Mouse (Mus musculus) embryo, embryonic 11 days (tissue): ENCODE measurements around the gene Kng2.
"Not testable (repeated sequence)": the region's sequence is repeated elsewhere in the genome, so short reads cannot be mapped to it uniquely, and the experiment has no call there.

Experiments used
- DNase-seq: peaks from one replicate; pipeline ENCODE4 v3.0.0-alpha.2; 2015

The Kng2 gene

GRCm38 (mm10) chr16:23028966-23029600 lies at the start of gene Kng2:
Gene Kng2, minus strand, starts transcription at chr16:23029482.
- DNase-seq: not testable (repeated sequence)

- DNase-seq: not testable (repeated sequence)
Measured at GRCm38 (mm10) chr16:23077516-23077915, 48.2 kb upstream of the Kng2 start.

DNA sequence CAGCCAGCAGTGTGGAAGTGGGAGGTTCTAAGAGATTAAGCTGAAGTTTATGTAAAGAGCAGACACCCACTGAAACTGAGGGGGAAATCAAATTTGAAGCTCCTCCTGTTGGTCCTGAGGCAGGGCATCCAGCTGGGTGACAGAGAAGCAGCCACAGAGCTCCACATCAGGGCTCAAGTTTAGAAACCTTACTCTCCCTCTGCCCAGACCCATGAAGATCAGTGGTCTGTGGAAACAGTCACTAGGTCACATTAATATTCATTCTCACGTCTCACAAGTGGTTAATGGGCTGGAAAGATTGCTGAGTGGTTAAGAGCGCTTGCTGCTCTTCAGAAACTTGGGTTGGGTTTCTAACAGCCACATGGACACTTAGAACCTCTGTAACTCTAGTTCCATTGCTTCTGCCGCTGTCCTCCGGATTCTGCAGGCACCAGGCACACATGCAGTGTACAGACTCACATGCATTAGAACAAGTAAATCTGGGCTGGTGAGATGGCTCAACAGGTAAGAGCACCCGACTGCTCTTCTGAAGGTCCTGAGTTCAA lies 31.6 kb upstream of the Kng2 start:
- not testable (repeated sequence) for DNase-seq

GRCm38 (mm10) chr16:23059630-23060029 lies 30.3 kb upstream of the Kng2 start:
- DNase-seq: not testable (repeated sequence)

GRCm38 (mm10) chr16:23057668-23058447 lies 28.6 kb upstream of the Kng2 start, which contains the start of gene Kng1:
Gene Kng1, plus strand, starts transcription at chr16:23057865.
- DNase-seq: not testable (repeated sequence)

- DNase-seq: peak; percentile 40
Measured at GRCm38 (mm10) chr16:23046319-23046718, 17.0 kb upstream of the Kng2 start.

GRCm38 (mm10) chr16:23040876-23041275 lies 11.6 kb upstream of the Kng2 start:
- DNase-seq: no peak

- DNase-seq: no peak
Measured at GRCm38 (mm10) chr16:23039281-23039680, 10.0 kb upstream of the Kng2 start.

DNA sequence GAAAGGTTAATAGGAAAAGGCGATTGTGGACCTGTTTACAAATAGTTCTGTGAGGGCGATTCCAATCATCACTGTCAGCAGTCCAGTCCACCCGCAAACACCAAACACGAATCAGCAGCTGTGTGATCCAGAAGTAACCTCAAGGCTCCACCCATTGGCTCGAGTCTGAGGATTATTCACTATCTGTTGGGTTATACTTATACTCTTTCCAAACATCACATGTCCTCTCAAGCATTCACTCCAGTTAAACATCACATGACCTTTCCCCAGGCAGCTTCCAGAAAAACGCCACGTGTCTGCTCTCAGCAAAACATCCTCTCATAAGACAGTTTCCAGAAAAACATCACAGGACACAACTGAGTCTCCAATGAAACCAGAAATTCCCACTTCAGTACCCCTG lies 8.5 kb upstream of the Kng2 start:
- DNase-seq: no peak

GRCm38 (mm10) chr16:23033673-23034072 lies 4.4 kb upstream of the Kng2 start:
- no peak for DNase-seq

DNA sequence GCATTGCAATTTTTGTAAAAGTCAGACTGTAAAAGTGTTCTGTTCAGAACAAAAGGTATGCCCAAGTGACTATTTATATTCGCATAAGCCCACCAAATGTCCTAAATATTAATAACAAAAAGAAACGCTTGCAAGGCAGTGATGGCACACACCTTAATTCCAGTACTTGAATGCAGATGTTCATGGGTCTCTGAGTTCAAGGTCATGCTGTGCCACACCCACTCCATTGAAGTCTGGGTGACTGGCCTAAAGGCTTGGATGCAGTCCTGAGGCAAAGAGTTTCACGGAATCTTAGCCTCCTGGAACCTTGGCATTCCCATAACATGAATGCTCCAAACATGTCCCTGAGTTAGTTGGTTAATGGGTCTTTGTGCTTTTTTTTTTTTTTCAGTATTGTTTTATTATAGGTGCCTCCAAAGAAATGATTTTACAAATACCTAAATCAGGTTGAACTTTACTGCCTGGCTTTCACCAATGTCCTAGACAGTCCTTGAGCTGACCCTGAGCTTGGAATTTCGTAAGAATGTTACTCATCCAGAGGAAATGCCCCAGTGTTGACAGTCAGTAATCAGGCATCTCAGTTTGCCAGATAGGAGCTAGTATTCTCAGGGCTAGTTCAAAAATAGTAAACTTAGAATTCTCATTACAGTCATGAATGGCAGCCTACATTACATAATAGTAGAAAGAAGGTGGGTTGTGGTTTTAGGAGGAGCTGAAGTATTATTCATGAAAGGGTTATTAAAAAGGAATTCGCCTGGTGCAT lies 1.6 kb upstream of the Kng2 start:
- DNase-seq: no peak

GRCm38 (mm10) chr16:23027341-23027740 lies 1.9 kb downstream of the Kng2 start:
- not testable (repeated sequence) for DNase-seq

DNA sequence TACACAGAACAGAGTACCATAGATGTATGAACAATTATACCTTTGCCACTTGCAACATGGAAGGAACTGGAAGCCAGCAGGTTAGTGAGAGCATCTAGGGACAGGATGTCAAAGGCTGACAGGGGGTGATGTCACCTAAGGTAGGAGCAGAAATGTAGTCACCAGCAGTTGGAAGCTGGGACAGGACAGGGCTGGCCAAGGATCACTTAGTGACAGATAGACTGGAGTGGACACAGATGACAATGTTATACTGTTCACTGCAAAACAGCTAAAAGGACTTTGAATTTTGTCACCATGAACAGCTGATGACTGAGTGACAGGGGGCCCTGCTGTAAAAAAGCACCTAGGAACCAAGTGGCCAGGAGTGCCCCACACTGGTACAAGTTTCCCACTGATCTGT lies 2.7 kb downstream of the Kng2 start:
- no peak for DNase-seq

GRCm38 (mm10) chr16:23025111-23025510 lies 4.2 kb downstream of the Kng2 start:
- DNase-seq: no peak

DNA sequence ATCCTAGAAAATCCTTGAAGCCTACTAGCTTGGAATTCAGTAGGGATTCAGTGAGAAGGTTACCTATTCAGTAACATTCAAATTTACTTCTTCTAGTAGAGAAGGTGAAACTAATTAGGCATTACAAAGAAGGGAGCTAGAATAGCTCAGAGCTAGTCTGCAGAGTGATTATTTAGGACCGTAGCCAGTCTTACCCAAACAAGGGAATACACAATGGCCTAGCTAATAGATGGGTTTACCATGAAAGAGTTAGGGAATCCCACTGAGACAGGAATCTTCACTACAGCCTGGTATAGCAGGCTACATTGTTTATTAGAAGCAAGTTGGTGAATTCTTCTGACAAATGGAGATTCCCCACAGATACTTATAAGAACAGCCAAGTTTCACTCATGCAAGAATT lies 8.7 kb downstream of the Kng2 start:
- not testable (repeated sequence) for DNase-seq

- not testable (repeated sequence) for DNase-seq
Measured at GRCm38 (mm10) chr16:23014645-23015044, 14.6 kb downstream of the Kng2 start.

DNA sequence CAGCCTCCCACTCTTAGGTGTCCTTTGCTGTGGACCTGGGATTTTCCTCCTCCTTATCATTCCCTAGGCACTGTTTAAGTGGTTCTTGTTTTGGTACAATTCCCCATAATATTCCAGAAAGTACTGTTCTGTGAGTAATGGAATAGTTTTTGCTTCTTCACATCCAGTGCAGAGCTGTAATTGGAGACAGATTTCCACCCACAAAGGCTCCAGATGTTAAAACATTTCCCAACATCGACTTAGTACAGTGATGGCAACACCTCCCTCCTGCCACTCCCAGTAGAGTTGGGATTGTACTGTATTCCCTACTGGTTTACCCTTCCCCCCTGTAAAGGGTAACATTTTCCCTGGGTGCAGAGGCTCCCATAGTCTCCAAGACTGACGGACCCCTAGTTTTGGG lies 15.5 kb downstream of the Kng2 start:
- not testable (repeated sequence) for DNase-seq

DNA sequence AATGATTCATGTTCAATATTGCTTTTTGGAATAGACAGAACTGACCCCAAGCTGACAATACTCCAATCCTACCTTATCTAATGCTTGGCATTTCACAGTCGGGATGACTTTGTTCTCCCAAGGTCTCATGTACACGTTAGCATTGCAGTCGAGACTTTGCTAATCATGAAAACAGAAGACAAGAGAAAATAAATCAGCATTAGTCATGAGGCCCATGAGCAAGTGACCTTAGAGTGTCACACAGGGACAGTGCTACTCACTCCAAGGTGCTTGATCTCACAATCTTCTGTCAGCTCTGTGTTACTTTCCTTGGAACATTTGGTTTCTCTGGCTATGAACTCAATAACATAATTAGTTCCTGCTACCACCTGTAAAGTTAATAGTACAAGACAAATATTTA lies 32.3 kb downstream of the Kng2 start:
- DNase-seq: not testable (repeated sequence)

DNA sequence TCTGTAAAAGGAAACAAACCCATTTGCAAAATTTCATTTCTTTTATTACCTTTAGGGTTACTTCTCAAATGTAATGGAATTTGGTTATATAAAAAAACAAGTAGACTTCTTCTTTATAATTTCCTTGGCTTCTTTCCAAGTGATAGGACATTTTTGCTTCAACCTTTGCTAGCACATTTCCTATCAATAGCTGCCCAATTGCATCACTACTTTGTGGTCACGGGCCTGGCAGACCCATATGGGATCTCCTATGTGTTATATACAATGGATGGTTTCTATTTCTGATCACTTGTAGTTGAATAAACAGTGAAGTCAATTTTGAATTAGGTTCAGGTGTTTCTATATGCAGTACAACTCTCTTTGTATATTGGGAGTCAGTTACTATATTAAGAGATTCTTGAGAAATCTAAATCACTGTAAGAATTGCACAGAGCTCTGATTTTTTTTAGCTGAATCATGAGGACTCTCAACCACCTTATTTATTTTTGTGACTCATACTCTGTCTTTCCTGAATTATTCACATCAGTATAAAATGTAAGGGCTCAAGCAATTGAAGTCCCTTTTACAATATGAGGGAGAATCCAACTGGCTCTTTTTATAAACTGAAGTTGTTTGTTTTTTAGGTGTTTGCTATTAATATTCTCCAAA lies 61.8 kb downstream of the Kng2 start:
- DNase-seq: no peak

GRCm38 (mm10) chr16:22963293-22963692 lies 66.0 kb downstream of the Kng2 start:
- no peak for DNase-seq

- DNase-seq: no peak
Measured at GRCm38 (mm10) chr16:22962256-22962655, 67.0 kb downstream of the Kng2 start.

DNA sequence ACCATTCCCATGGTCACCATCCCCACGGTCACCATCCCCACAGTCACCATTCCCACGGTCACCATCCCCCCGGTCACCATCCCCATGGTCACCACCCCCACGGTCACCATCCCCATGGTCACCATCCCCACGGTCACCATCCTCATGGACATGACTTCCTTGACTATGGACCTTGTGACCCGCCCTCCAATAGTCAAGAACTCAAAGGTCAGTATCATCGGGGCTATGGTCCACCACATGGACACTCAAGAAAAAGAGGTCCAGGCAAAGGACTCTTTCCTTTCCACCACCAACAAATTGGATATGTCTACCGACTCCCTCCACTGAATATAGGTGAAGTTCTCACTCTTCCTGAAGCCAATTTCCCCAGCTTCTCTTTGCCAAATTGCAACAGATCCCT lies 68.2 kb downstream of the Kng2 start:
- no peak for DNase-seq

DNA sequence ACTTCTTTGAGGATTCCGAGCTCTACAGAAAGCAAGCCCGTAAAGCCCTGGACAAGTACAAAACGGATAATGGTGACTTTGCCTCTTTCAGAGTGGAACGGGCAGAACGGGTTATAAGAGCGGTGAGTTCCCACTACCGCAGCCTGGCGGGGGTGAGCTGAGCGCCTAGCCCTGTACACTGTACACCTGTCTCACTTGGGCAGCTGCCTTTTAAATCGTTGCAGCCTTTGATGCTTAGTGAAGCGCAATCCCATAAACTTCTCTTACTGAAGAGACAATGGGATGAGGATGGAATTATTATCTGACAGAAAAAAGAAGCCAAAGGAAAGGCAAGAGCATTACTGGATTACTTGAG lies 73.2 kb downstream of the Kng2 start:
- DNase-seq: no peak
